Mouse (Mus musculus): ENCODE results near the gene Mecr.

Mecr gene

DNA sequence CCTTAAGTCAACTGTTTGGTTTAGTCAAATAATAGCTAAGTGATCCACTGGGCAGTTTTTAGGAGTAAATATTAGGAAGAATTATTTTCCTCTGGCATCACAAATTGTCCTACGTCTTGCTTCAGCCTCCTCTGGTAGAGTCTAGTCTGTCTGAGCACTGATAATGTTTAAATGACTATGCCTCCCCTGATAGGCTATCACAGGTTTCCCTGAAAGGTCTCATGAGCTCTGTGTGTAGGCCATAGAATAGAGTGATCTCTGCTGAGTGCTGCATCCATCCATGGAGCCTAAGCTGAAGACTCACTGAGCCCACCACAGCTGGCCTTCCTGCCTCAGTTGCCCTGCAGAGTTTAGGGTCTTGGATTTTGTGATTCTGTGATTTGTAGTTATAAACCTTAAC, 45.3 kb downstream of the Mecr start:
- DNase-seq (ENCODE audit: low read depth, low spot score): no peak

- no peak for DNase-seq (ENCODE audit: low read depth, low spot score)
Measured at GRCm38 (mm10) chr4:131890692-131891091, 47.4 kb downstream of the Mecr start.

DNA sequence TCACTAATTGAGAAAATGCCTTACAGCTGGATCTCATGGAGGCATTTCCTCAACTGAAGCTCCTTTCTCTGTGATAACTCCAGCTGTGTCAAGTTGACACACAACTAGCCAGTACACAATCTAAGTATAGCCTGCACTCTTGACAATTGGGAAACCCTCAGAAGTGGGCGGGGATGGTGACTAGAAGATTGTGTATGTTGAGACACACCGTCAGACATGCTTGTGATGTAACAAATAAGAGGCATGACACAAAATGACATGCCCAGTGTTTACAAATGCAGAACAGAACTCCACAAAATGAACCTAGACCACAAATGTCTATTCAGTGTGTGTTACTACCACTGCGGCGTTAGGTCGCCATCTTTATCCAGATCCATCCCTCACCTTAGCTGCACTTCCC, 53.8 kb downstream of the Mecr start:
- no peak for DNase-seq (ENCODE audit: low read depth, low spot score)

DNA sequence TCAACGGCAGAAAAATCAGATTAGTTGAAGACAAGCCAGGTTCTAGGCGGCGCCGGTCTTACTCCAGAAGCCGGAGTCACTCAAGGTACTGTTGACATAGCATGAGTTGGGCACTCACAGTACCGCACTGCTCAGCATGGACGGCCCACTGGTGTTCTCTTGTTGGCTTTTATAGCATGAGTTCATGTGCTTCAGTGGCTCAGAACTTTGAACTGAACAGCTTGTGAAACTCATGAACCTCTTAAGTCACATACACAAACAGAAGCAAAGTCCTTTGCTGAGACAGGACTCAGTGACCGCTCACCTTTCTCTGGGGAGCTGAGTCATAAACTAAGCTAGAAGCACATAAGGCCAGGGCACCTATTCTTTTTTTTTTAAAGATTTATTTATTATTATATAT, 54.5 kb downstream of the Mecr start:
- DNase-seq (ENCODE audit: low read depth, low spot score): no peak

DNA sequence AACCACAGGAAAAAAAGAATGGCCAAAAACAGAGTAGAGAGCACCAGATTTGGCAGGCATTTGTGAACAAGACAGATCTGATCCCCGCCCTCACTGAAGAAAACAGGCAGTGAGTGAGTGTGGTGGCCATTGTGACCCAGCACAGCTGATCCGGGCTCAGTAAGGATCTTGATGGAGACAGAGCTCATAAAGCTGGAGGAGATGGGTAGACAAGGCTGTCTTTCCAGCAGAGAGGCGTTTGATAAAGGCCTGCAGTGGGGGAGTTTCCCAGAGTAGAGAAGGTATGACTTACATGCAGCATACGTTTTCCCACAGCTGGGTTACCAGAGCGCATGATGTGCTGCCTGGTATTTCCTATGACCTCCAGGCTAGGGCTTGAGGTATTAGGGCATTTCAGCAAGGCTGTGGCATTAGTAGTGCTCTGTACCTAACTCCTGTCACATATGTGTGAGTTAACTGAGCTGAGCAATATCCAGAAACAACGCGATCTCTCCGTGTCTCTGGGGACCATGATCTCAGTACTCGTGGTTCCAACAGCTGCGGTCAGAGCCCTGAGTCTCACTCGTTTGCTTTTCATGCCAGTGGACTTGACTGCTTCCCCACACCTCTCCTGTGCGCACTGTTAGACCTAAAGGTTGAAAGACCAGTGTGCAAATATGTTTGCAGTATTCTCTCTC, 55.4 kb downstream of the Mecr start:
- DNase-seq (ENCODE audit: low read depth, low spot score): no peak

DNA sequence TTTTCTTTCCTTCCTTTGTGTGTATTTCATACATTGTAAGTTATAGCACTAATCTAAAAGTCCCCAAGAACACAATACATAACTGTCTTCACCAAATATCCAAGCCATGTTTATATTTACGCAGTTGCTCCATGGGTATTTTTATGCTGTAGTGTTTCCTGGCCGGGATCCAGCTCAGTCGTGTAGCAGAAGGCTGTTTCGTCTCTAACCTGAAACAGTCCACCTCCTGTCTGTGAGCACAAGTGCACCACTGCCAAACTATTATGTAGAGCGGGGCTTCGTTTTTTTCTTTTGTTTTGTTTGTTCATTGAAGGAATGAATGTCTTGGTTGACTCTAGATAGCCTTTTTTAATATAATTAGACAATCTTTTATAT, 55.9 kb downstream of the Mecr start:
- DNase-seq (ENCODE audit: low read depth, low spot score): no peak

- DNase-seq (ENCODE audit: low read depth, low spot score): peak; percentile 65
Measured at GRCm38 (mm10) chr4:131901090-131901489, 57.8 kb downstream of the Mecr start.

- DNase-seq (ENCODE audit: low read depth, low spot score): peak; percentile 72
Measured at GRCm38 (mm10) chr4:131904478-131904877, 61.2 kb downstream of the Mecr start.

GRCm38 (mm10) chr4:131906423-131906822, 63.2 kb downstream of the Mecr start:
- no peak for DNase-seq (ENCODE audit: low read depth, low spot score)

DNA sequence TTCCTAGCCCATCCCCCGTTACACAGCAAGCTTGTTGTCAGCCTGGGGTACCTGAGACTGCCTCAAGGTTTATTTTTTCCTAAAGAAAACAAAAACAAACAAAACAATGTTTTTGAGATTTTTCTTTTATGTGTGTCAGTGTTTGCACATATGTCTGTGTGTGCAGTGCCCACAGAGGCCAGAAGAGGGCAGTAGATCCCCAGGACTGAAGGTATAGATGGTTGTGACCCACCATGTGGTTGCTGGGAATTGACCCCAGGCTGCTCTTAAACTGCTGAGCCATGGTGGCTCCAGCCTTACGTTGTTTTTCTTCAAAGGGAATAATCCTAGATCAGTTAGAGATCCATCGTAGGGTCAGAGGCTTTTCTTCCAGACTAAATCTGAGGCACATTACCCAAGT, 64.6 kb downstream of the Mecr start:
- DNase-seq (ENCODE audit: low read depth, low spot score): peak; percentile 65

- DNase-seq (ENCODE audit: low read depth, low spot score): no peak
Measured at GRCm38 (mm10) chr4:131910237-131910994, 67.1 kb downstream of the Mecr start.

GRCm38 (mm10) chr4:131911521-131911920, 68.3 kb downstream of the Mecr start:
- no peak for DNase-seq (ENCODE audit: low read depth, low spot score)

DNA sequence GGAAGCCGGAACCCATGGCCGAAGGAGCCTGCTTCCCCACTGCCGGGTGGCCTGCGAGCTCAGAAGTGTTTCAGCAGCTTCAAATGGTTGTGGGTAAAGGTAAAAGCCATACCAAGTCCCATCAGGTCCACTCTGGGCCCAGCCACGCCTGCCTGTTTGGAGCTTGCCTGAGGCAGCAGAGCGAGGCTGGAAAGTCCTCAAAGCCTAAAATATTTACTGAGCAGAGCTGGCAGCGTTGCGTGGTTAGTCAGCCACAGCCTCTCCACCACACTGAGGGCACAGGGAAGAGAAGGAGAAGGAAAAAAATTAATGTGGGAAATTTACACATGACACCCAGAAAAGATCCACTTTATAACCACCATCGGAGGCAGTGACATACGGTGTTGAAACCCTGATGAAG, 70.3 kb downstream of the Mecr start:
- DNase-seq (ENCODE audit: low read depth, low spot score): no peak

DNA sequence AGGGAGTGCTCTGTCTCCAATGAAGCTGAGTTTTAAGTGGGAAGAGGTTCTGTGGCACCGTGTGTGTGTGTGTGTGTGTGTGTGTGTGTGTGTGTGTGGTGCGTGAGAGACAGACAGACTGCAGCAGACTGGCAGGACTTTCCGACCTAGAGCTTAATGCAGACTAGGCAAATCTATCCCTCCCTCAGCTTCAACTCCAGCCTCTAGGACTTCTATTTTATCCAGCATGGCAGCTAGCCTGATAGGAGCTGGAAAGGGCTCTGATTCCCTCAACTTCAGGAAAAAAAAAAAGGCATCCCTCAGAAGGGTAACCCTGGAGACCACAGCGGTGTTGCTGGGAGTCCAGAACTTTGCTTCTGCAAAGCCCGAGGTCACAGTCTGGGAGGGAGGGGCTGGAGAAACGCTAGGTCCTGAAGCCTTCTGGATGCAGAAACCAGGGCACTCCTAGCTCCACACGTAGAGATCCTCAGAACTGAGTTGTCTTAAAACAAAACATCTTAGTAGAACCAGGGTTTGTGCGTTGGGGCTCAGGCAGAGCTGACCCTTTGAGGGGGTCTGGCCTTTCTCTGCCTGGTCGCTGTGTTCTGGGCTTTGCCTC, 70.9 kb downstream of the Mecr start:
- DNase-seq (ENCODE audit: low read depth, low spot score): no peak

GRCm38 (mm10) chr4:131914891-131915469, 71.7 kb downstream of the Mecr start:
- DNase-seq (ENCODE audit: low read depth, low spot score): peak; percentile 35

DNA sequence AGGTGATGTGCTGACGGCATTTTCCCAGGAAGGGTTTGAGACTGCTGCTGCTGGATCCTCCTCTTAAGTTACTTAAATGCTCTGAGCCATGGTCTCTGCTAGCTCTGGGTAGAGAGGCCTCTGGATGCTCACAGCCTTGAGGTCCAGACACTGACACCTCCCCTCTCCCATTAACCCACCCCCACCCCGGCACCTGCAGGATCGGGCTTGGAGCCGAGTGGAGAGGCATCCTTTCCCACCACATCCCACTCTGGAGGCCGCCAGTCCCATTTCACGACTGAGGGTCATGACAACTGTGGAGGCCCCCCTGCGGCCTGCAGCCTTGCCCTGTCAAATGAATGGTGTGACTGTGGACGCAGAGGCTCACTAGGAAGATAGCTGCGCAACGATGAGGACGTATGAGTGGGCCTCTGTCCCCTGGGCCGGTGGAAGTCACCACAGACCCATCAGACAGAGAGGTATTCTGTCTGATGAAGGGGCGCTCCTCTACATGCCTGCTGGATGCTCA, 72.6 kb downstream of the Mecr start:
- no peak for DNase-seq (ENCODE audit: low read depth, low spot score)

- DNase-seq (ENCODE audit: low read depth, low spot score): peak; percentile 85
Measured at GRCm38 (mm10) chr4:131916425-131916824, 73.2 kb downstream of the Mecr start.

DNA sequence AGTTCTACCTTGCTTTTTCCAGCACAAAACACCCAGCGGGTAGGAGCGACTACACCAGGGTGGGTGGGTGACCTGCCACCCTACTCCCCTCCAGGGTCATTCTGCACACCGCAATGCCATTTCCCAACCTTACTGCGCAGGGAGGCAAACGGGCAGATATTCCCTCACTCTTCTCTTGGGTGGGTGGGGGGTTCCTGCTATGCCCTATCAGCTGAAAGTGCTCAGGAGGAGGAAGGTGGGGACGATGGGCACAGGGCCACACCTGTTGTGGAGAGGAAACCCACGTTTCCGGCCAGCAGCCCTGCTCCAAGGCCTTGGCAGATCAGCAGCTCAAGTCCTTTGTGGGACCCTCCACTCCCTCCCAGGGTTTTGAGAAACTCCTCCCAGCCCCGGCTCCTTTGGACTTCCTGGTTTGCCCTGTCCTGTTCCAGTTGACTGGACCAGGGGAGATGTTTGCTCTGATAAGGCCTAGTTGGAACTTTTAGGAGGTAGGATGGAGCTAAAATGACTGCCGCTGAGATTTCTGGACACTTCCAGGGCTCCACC, 73.8 kb downstream of the Mecr start:
- no peak for DNase-seq (ENCODE audit: low read depth, low spot score)

Measured in ZHBTc4 (cell line).